Mouse (Mus musculus): Measurements from ENCODE around the gene Tmem121b. TPM values are rescaled to one million over a fixed set of nuclear protein-coding genes. Genes with fewer than 3 reads are reported as not detected.

Tmem121b gene
- total RNA-seq, 1 experiment from 2014 or later = not detected

GRCm38 (mm10) chr6:120470666-120471065 lies 22.9 kb downstream of the Tmem121b start:
- peak; percentile 53 for ATAC-seq (ENCODE audit: extremely low read depth, insufficient number of reproducible peaks, low FRiP score, poor library complexity, severe bottlenecking)

GRCm38 (mm10) chr6:120469770-120470169 lies 23.8 kb downstream of the Tmem121b start:
- no peak for ATAC-seq (ENCODE audit: extremely low read depth, insufficient number of reproducible peaks, low FRiP score, poor library complexity, severe bottlenecking)

- ATAC-seq (ENCODE audit: extremely low read depth, insufficient number of reproducible peaks, low FRiP score, poor library complexity, severe bottlenecking) = no peak
Observed at GRCm38 (mm10) chr6:120469268-120469667, 24.3 kb downstream of the Tmem121b start.

GRCm38 (mm10) chr6:120468259-120468658 lies 25.3 kb downstream of the Tmem121b start:
- ATAC-seq (ENCODE audit: extremely low read depth, insufficient number of reproducible peaks, low FRiP score, poor library complexity, severe bottlenecking) = no peak

GRCm38 (mm10) chr6:120466609-120467329 lies 26.8 kb downstream of the Tmem121b start:
- peak; percentile 40 for ATAC-seq (ENCODE audit: extremely low read depth, insufficient number of reproducible peaks, low FRiP score, poor library complexity, severe bottlenecking)

GRCm38 (mm10) chr6:120465393-120465792 lies 28.2 kb downstream of the Tmem121b start:
- ATAC-seq (ENCODE audit: extremely low read depth, insufficient number of reproducible peaks, low FRiP score, poor library complexity, severe bottlenecking) = no peak

- no peak for ATAC-seq (ENCODE audit: extremely low read depth, insufficient number of reproducible peaks, low FRiP score, poor library complexity, severe bottlenecking)
Observed at GRCm38 (mm10) chr6:120464406-120464939, 29.1 kb downstream of the Tmem121b start.

GRCm38 (mm10) chr6:120463884-120464283 lies 29.7 kb downstream of the Tmem121b start:
- no peak for ATAC-seq (ENCODE audit: extremely low read depth, insufficient number of reproducible peaks, low FRiP score, poor library complexity, severe bottlenecking)

- peak; percentile 49 for ATAC-seq (ENCODE audit: extremely low read depth, insufficient number of reproducible peaks, low FRiP score, poor library complexity, severe bottlenecking)
Observed at GRCm38 (mm10) chr6:120463086-120463871, 30.3 kb downstream of the Tmem121b start, which contains the start of gene Il17ra. Il17ra (plus strand) TSS chr6:120463247.

GRCm38 (mm10) chr6:120462251-120462650 lies 31.4 kb downstream of the Tmem121b start:
- no peak for ATAC-seq (ENCODE audit: extremely low read depth, insufficient number of reproducible peaks, low FRiP score, poor library complexity, severe bottlenecking)

GRCm38 (mm10) chr6:120461217-120461616 lies 32.4 kb downstream of the Tmem121b start:
- ATAC-seq (ENCODE audit: extremely low read depth, insufficient number of reproducible peaks, low FRiP score, poor library complexity, severe bottlenecking) = no peak

GRCm38 (mm10) chr6:120457751-120458150 lies 35.9 kb downstream of the Tmem121b start:
- no peak for ATAC-seq (ENCODE audit: extremely low read depth, insufficient number of reproducible peaks, low FRiP score, poor library complexity, severe bottlenecking)

- ATAC-seq (ENCODE audit: extremely low read depth, insufficient number of reproducible peaks, low FRiP score, poor library complexity, severe bottlenecking) = no peak
Observed at GRCm38 (mm10) chr6:120457074-120457473, 36.5 kb downstream of the Tmem121b start.

GRCm38 (mm10) chr6:120454627-120455077 lies 39.0 kb downstream of the Tmem121b start:
- no peak for ATAC-seq (ENCODE audit: extremely low read depth, insufficient number of reproducible peaks, low FRiP score, poor library complexity, severe bottlenecking)

- ATAC-seq (ENCODE audit: extremely low read depth, insufficient number of reproducible peaks, low FRiP score, poor library complexity, severe bottlenecking) = no peak
Observed at GRCm38 (mm10) chr6:120453556-120453955, 40.1 kb downstream of the Tmem121b start.

GRCm38 (mm10) chr6:120453103-120453445 lies 40.5 kb downstream of the Tmem121b start:
- ATAC-seq (ENCODE audit: extremely low read depth, insufficient number of reproducible peaks, low FRiP score, poor library complexity, severe bottlenecking) = peak; percentile 28; the same call in 1 of the 2 replicates

GRCm38 (mm10) chr6:120452384-120453102 lies 41.1 kb downstream of the Tmem121b start:
- peak; percentile 84 for ATAC-seq (ENCODE audit: extremely low read depth, insufficient number of reproducible peaks, low FRiP score, poor library complexity, severe bottlenecking)

GRCm38 (mm10) chr6:120450208-120450607 lies 43.4 kb downstream of the Tmem121b start:
- ATAC-seq (ENCODE audit: extremely low read depth, insufficient number of reproducible peaks, low FRiP score, poor library complexity, severe bottlenecking) = no peak

Measured in neutrophil, adult 5-6 weeks (primary cell).